Mouse (Mus musculus) brown adipose tissue, adult 24 weeks (tissue): ENCODE results near the gene Slco1a6. TPM values are rescaled to one million over a fixed set of nuclear protein-coding genes. Genes with fewer than 3 reads are reported as not detected.
"Not testable (repeated sequence)": the region's sequence is repeated elsewhere in the genome, so short reads cannot be mapped to it uniquely, and the experiment has no call there.

ENCODE experiments used
- H3K27ac ChIP-seq: fragments of 200-500 bp; replicated peaks from 2 replicates; pipeline ENCODE4 v1.5.1; 2012; ENCODE audit warnings: low read depth, mild to moderate bottlenecking, low read length
- H3K4me1 ChIP-seq: fragments of 200-500 bp; 2 replicates; pipeline ENCODE4 v1.6.1; 2012; ENCODE audit warnings: low read length, mixed read lengths; ENCODE audit not compliant: control insufficient read depth, insufficient read depth, insufficient read length
- H3K4me3 ChIP-seq: fragments of 200-500 bp; 2 replicates; pipeline ENCODE4 v1.5.1; 2012; ENCODE audit warnings: low read depth, mild to moderate bottlenecking, low read length, moderate library complexity; ENCODE audit not compliant: insufficient read depth
- polyA plus RNA-seq: library from polyadenylated mRNA; stranded (reverse); fragments of >200 nt; gene quantifications from 2 replicates; pipeline ENCODE4 v1.2.4, GENCODE M21; 2012; ENCODE audit not compliant: missing spikeins, insufficient read depth, insufficient read length

The Slco1a6 gene
- polyA plus RNA-seq = not detected in 2 replicates

DNA sequence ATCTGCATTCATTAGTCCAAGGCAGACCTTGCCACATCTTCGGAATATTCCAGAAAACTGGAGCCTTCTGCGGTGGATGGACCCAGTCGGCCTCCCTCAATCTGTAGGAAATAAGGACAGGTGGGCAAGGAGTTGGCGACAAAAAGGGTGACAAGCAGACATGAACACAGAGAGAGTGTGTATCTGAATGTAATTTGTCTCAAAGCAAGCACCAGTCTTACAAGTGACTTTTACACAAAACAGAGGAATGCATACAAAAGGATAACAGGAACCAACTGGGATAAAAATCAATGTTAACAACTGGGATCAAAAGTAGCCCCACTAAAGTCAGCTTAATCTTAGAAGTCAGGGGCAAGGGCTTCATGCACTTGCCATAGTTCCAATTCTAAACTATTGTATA is at the start of gene Slco1a6:
Gene Slco1a6, minus strand, starts transcription at position 101 of the 400 bp plus-strand sequence.
- no peak within 1 kb of the TSS for H3K27ac ChIP-seq
- H3K4me3 ChIP-seq = no peak within 1 kb of the TSS
- H3K4me1 ChIP-seq = no peaks in the 10 kb centered on the region

- not testable (repeated sequence) for H3K4me3 ChIP-seq, H3K27ac ChIP-seq, H3K4me1 ChIP-seq
These were observed 42.5 kb upstream of the Slco1a6 start for GRCm38 (mm10) chr6:142250738-142251307.

- no peak overlapping the region for H3K4me3 ChIP-seq
These were observed 36.7 kb upstream of the Slco1a6 start for GRCm38 (mm10) chr6:142245065-142245464.

GRCm38 (mm10) chr6:142239468-142239867 is 31.1 kb upstream of the Slco1a6 start:
- H3K27ac ChIP-seq = no peak overlapping the region
- H3K4me1 ChIP-seq = no peaks in the 10 kb centered on the region
- H3K4me3 ChIP-seq = no peak overlapping the region

More at GRCm38 (mm10) chr6:142245065-142245464, 36.7 kb upstream of the Slco1a6 start:
- Histone ChIP-seq H3K4me1 (no peaks in the 10 kb centered on the region), H3K27ac (no peak overlapping the region)

GRCm38 (mm10) chr6:142220138-142220537 is 11.8 kb upstream of the Slco1a6 start:
- Histone ChIP-seq H3K4me1 (no peaks in the 10 kb centered on the region), H3K27ac (no peak overlapping the region), H3K4me3 (no peak overlapping the region)

DNA sequence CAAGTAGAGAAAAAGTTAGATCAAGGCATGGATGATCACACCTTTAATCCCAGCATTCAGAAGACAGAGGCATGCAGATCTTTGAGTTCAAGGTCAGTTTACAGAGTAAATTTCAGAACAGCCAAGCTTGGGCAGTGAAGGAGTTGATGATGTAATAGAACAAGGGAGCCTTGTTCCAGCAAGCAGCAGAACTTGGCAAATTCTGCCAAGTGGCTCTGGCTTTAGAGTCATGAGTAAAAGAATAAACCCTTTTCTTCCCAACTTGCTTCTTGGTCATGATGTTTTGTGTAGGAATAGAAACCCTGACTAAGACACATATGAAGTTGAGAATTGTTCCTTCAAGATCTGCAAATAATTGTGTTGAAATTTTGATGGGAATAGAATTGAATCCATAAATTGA is 3.5 kb upstream of the Slco1a6 start:
- no peaks in the 10 kb centered on the region for H3K4me1 ChIP-seq
- H3K27ac ChIP-seq = no peak overlapping the region
- H3K4me3 ChIP-seq = no peak overlapping the region

DNA sequence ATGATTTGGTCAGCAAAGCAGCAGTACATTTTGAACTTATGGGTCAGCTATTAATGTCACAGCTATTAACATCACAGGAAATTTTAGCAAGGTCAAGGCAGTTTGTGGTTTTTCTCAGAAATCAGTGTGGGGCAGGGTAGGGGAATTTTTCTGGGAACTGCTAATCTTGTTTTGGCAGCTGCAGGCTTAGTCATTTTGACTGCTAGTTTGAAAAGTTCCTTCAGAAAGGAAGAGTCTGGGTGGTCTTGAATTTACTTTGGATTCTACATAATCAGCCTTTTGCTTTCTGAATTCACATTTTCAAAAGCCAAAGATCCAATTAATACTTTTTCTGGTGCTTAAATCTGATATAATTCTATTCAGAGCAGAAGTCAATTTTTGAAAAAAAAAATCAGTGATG is 1.4 kb upstream of the Slco1a6 start:
- Histone ChIP-seq H3K27ac (no peak overlapping the region), H3K4me1 (no peaks in the 10 kb centered on the region), H3K4me3 (no peak overlapping the region)

DNA sequence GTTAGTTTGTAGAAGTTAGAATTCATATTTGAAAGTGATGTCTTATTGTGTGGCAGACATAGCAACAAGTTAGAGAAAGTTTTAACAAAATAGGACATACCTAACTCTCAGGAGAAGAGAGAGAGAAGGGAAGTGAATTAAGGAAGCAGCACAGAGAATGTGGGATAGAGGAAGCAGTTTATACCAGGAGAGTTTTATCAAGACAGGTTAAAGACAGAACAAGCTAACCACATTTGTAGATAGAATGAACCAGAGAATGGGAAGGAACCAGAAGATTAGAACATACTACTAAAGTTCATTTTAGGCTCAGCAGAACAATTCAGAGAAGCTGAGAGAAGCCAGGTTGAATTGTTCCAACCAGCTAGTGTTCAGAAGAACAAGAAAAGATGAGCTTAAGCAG is 7.8 kb downstream of the Slco1a6 start:
- Histone ChIP-seq H3K4me1 (no peaks in the 10 kb centered on the region), H3K27ac (no peak overlapping the region), H3K4me3 (no peak overlapping the region)

DNA sequence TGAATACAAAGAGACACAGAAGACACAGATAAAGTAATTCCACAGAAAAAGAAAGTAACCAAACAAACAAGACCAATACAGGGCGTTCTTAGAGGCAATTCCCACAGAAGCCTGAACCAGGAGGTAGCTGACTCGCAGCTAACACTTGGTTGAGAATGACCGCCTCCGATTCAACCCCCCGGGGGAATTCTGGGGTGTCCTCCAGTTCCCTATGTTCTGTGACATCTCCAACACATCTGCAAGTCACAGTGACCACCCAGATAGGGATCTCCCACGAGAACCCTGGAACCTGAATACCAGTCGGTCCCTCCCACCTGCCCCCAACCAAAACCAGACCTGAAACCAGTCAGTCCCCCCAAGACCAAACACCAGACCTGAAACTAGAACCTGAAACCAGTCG is 14.1 kb downstream of the Slco1a6 start:
- Histone ChIP-seq H3K4me1 (no peaks in the 10 kb centered on the region), H3K27ac (no peak overlapping the region), H3K4me3 (no peak overlapping the region)

DNA sequence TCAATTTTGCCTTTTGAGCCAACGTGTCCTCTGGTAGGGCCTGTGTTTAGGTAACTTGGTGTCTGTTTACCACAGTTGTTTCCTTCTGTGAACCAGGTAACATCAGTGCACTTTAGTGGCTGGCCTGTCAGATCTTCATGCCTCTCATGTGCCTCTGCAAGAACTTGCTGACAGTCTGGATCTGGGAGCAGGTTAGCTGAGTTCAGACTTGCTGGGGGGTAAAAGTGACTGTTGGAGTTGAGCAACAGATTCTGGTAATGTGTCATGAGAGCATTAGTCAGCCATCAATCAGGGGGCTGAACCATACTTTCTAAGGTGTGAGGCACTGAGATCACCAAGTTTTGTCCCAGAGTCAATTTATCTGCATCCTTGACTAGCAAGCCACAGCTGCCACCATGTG is 16.4 kb downstream of the Slco1a6 start:
- Histone ChIP-seq H3K27ac (no peak overlapping the region), H3K4me3 (no peak overlapping the region), H3K4me1 (no peaks in the 10 kb centered on the region)

DNA sequence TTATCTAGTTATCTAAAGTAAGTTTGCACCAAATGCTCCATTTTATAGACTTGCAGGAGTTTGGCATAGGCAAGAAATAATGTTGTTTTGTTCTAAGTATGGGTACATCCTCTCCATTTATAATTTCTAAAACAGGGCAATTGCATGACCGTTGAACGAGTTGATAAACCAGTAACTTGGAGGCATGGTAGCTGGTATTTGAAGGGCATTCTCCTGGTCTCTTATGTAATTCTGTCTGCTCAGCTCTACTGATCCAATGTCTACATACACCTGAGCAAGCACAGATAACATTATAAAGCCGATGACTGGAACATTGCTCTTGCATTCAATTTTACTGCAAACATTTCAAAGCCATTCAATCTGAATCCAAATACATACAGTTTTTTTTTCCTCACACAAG is 20.9 kb downstream of the Slco1a6 start:
- no peak overlapping the region for H3K27ac ChIP-seq

GRCm38 (mm10) chr6:142185868-142186415 is 22.4 kb downstream of the Slco1a6 start:
- no peaks in the 10 kb centered on the region for H3K4me1 ChIP-seq
- H3K4me3 ChIP-seq = no peak overlapping the region
- no peak overlapping the region for H3K27ac ChIP-seq

More for the DNA sequence above, 20.9 kb downstream of the Slco1a6 start:
- Histone ChIP-seq H3K4me1 (no peaks in the 10 kb centered on the region), H3K4me3 (no peak overlapping the region)

- no peak overlapping the region for H3K27ac ChIP-seq
- no peak overlapping the region for H3K4me3 ChIP-seq
- H3K4me1 ChIP-seq = no peaks in the 10 kb centered on the region
These were observed 44.9 kb downstream of the Slco1a6 start for GRCm38 (mm10) chr6:142163406-142163805.

GRCm38 (mm10) chr6:142161171-142161570 is 47.1 kb downstream of the Slco1a6 start:
- H3K27ac ChIP-seq = no peak overlapping the region
- H3K4me1 ChIP-seq = no peaks in the 10 kb centered on the region
- H3K4me3 ChIP-seq = no peak overlapping the region

- not testable (repeated sequence) for H3K4me1 ChIP-seq, H3K27ac ChIP-seq, H3K4me3 ChIP-seq
These were observed 54.2 kb downstream of the Slco1a6 start for GRCm38 (mm10) chr6:142154081-142154480.

DNA sequence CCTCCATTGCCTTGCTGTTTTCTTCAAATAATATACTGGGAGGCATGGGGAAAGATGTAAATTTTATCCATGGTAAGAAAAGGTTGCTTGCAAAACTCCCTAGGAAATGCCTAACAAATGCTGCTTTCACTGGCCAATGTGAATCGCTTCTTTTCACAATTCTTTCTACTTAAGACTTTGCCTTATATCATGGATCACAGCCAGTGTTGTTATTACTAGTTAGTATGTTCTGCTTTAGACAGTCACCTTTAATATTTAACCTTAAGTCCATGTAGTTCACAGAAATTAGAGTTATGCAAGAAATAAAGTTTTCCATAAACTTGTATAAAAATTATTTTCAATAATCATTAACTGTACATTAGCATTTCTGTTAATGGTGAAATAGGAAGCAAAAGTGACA is 60.0 kb downstream of the Slco1a6 start:
- no peak overlapping the region for H3K4me3 ChIP-seq
- no peaks in the 10 kb centered on the region for H3K4me1 ChIP-seq
- H3K27ac ChIP-seq = no peak overlapping the region
